Mouse (Mus musculus) hindbrain, embryonic 11.5 days (tissue): ENCODE measurements around the gene Clic4. TPM values are rescaled to one million over a fixed set of nuclear protein-coding genes. Genes with fewer than 3 reads are reported as not detected.

Experiments
- ATAC-seq: fragments of 200-750 bp; cut with Nextera tagmentation; 2 replicates; pipeline ENCODE4 v1.8.0; 2017; ENCODE audit warnings: mild to moderate bottlenecking, moderate TSS enrichment, moderate library complexity; ENCODE audit not compliant: low FRiP score
- DNase-seq: peaks from one replicate; pipeline ENCODE4 v3.0.0-alpha.2; 2015; ENCODE audit warnings: low spot score
- H3K27ac ChIP-seq: fragments of 300-500 bp; sonication (generic); 2 replicates; pipeline ENCODE4 v1.5.1; 2014; ENCODE audit warnings: mild to moderate bottlenecking, low read depth, low read length
- H3K27me3 ChIP-seq: fragments of 300-500 bp; sonication (generic); 2 replicates; pipeline ENCODE4 v1.6.1; 2014; ENCODE audit warnings: mild to moderate bottlenecking, low read length, moderate library complexity, mixed read lengths; ENCODE audit not compliant: control insufficient read depth, insufficient read depth
- H3K36me3 ChIP-seq: fragments of 300-500 bp; sonication (generic); 2 replicates; pipeline ENCODE4 v1.6.1; 2014; ENCODE audit warnings: mild to moderate bottlenecking, low read length, moderate library complexity, mixed read lengths; ENCODE audit not compliant: control insufficient read depth, insufficient read depth
- H3K4me1 ChIP-seq: fragments of 300-500 bp; sonication (generic); replicated peaks from 2 replicates; pipeline ENCODE4 v1.6.1; 2014; ENCODE audit warnings: low read length, mixed read lengths; ENCODE audit not compliant: control insufficient read depth, insufficient read depth
- H3K4me2 ChIP-seq: fragments of 300-500 bp; sonication (generic); replicated peaks from 2 replicates; pipeline ENCODE4 v1.6.1; 2014; ENCODE audit warnings: mild to moderate bottlenecking, low read depth, low read length
- H3K4me3 ChIP-seq: fragments of 300-500 bp; sonication (generic); 2 replicates; pipeline ENCODE4 v1.5.1; 2014; ENCODE audit warnings: low read depth, low read length
- H3K9ac ChIP-seq: fragments of 300-500 bp; sonication (generic); 2 replicates; pipeline ENCODE4 v1.6.1; 2014; ENCODE audit warnings: low read depth, low read length
- H3K9me3 ChIP-seq: fragments of 300-500 bp; sonication (generic); 2 replicates; pipeline ENCODE4 v1.6.1; 2016; ENCODE audit warnings: low read length; ENCODE audit not compliant: control insufficient read depth
- WGBS: fragments of 180-500 bp; shearing (Covaris S2); extraction: QIAGEN DNeasy Blood & Tissue Kit; methylation state at CpG from one replicate; pipeline ENCODE4 v1.1.7; 2014; 5-methylcytosine and 5-hydroxymethylcytosine counted together
- polyA plus RNA-seq: library from polyadenylated mRNA; unstranded; fragments of >200 nt; fragmentation: Nextera tagmentation; extraction: Ambion mirVana; gene quantifications from 2 replicates; pipeline ENCODE4 v1.2.1, GENCODE M21; 2014

Clic4 gene
- polyA plus RNA-seq: 109 and 147 TPM in 2 replicates

- Histone ChIP-seq H3K9me3 (no peaks in the 10 kb centered on the region), H3K27ac (peak within 1 kb of the TSS; percentile 97), H3K27me3 (peaks cover 3% of the 10 kb centered on the region; the same call in 1 of the 2 replicates), H3K36me3 (no peaks in the 10 kb centered on the region), H3K4me2 (peak within 1 kb of the TSS; percentile 81), H3K4me3 (peak within 1 kb of the TSS; percentile 91), H3K4me1 (peaks cover 12% of the 10 kb centered on the region; the same call in 1 of the 2 replicates), H3K9ac (peak within 1 kb of the TSS; percentile 84)
- ATAC-seq (peak; percentile 98), DNase-seq (peak; percentile 100)
- under 1% methylated on average over 44 of the region's 64 CpGs for WGBS
Measured at GRCm38 (mm10) chr4:135272640-135273306, at the start of gene Clic4. Clic4 (minus strand) TSS chr4:135272814.

- ATAC-seq: 0 out of 2 replicates have a peak, but pooled peaks have one; percentile 56
- Histone ChIP-seq H3K36me3 (peaks cover 20% of the 10 kb centered on the region), H3K4me3 (no peak overlapping the region), H3K27me3 (no peaks in the 10 kb centered on the region), H3K9ac (no peak overlapping the region), H3K4me2 (no peak overlapping the region), H3K27ac (no peak overlapping the region), H3K4me1 (no peaks in the 10 kb centered on the region), H3K9me3 (no peaks in the 10 kb centered on the region)
- DNase-seq: peak; percentile 86
- 26% methylated on average over 2 of the region's 2 CpGs for WGBS
Measured at GRCm38 (mm10) chr4:135317966-135318365, 45.4 kb upstream of the Clic4 start.

- Histone ChIP-seq H3K4me1 (0 out of 2 replicates have a peak, but pooled peaks cover 2% of the 10 kb centered on the region), H3K4me3 (no peak overlapping the region), H3K9me3 (no peaks in the 10 kb centered on the region), H3K36me3 (peaks cover 20% of the 10 kb centered on the region), H3K27ac (no peak overlapping the region), H3K27me3 (no peaks in the 10 kb centered on the region), H3K4me2 (no peak overlapping the region), H3K9ac (no peak overlapping the region)
- DNase-seq: no peak
- ATAC-seq: no peak
- 90% methylated on average over 4 of the region's 4 CpGs for WGBS
Measured at GRCm38 (mm10) chr4:135317539-135317938, 44.9 kb upstream of the Clic4 start.

DNA sequence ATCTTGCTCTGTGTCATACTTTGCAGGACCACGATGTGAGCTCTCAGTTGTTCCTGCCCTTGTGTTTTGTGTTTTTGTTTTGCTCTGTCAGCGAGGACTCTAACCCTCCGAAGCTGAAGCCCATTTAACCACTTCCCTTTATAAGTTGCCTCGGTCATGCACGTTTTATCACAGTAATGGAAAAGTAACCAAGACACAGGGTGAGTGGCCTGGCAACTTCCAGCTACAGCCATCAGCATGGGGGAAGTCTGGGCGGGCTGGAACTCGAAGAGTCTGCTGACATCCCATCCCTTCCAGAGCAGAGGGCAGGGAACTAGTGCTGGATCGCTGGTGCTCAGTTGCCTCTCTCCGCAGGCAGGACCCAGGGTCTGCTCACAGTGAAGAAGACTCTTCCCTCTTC is 42.7 kb upstream of the Clic4 start:
- WGBS: 94% methylated on average over 9 of the region's 9 CpGs
- DNase-seq (no peak), ATAC-seq (no peak)
- no peak overlapping the region for H3K9ac ChIP-seq
- H3K4me1 ChIP-seq: 0 out of 2 replicates have a peak, but pooled peaks cover 2% of the 10 kb centered on the region
- H3K27me3 ChIP-seq: no peaks in the 10 kb centered on the region
- H3K4me3 ChIP-seq: no peak overlapping the region
- no peaks in the 10 kb centered on the region for H3K9me3 ChIP-seq
- H3K4me2 ChIP-seq: no peak overlapping the region
- H3K27ac ChIP-seq: no peak overlapping the region
- H3K36me3 ChIP-seq: peaks cover 9% of the 10 kb centered on the region; the same call in 1 of the 2 replicates

DNA sequence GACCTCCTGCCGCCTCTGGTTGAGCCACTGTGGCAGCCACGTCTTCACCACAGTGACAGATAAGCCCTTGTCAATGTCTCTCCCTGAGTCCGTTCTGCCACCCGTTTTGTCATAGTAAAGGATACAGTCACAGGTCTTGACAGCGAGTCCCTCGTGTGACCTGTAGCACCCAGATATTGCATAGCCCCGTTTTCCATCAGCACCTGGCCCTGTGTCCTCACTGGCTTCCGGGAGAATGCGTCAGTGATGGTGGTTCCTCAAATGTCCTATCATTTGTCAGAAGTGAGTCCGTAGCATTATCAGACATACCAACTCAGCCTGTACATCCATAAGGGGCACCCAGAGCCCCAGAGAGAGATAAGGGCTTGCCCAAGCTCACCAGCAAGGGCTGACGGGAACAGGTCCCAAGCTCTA is 41.8 kb upstream of the Clic4 start:
- Histone ChIP-seq H3K4me3 (no peak overlapping the region), H3K9ac (no peak overlapping the region), H3K4me1 (0 out of 2 replicates have a peak, but pooled peaks cover 2% of the 10 kb centered on the region), H3K27me3 (no peaks in the 10 kb centered on the region), H3K36me3 (peaks cover 6% of the 10 kb centered on the region; the same call in 1 of the 2 replicates), H3K27ac (no peak overlapping the region), H3K9me3 (no peaks in the 10 kb centered on the region), H3K4me2 (no peak overlapping the region)
- WGBS: 88% methylated on average over 11 of the region's 11 CpGs
- ATAC-seq (no peak), DNase-seq (no peak)

- WGBS: 78% methylated on average over 9 of the region's 9 CpGs
Measured at GRCm38 (mm10) chr4:135313761-135314241, 41.2 kb upstream of the Clic4 start.

GRCm38 (mm10) chr4:135313111-135313691 is 40.6 kb upstream of the Clic4 start:
- ATAC-seq: no peak

More at GRCm38 (mm10) chr4:135313761-135314241, 41.2 kb upstream of the Clic4 start:
- no peaks in the 10 kb centered on the region for H3K9me3 ChIP-seq
- H3K36me3 ChIP-seq: peaks cover 6% of the 10 kb centered on the region; the same call in 1 of the 2 replicates
- no peaks in the 10 kb centered on the region for H3K27me3 ChIP-seq
- no peak overlapping the region for H3K27ac ChIP-seq
- no peak overlapping the region for H3K4me3 ChIP-seq
- DNase-seq (no peak), ATAC-seq (no peak)
- H3K4me2 ChIP-seq: no peak overlapping the region
- H3K9ac ChIP-seq: no peak overlapping the region
- H3K4me1 ChIP-seq: 0 out of 2 replicates have a peak, but pooled peaks cover 2% of the 10 kb centered on the region

GRCm38 (mm10) chr4:135312706-135313105 is 40.1 kb upstream of the Clic4 start:
- no peaks in the 10 kb centered on the region for H3K27me3 ChIP-seq
- H3K4me3 ChIP-seq: no peak overlapping the region
- no peak overlapping the region for H3K9ac ChIP-seq
- no peak overlapping the region for H3K4me2 ChIP-seq
- H3K27ac ChIP-seq: no peak overlapping the region
- H3K4me1 ChIP-seq: 0 out of 2 replicates have a peak, but pooled peaks cover 2% of the 10 kb centered on the region
- H3K36me3 ChIP-seq: peaks cover 6% of the 10 kb centered on the region; the same call in 1 of the 2 replicates
- ATAC-seq: no peak
- no peak for DNase-seq
- WGBS: 54% methylated on average over 4 of the region's 4 CpGs
- no peaks in the 10 kb centered on the region for H3K9me3 ChIP-seq

More at GRCm38 (mm10) chr4:135313111-135313691, 40.6 kb upstream of the Clic4 start:
- no peak for DNase-seq
- Histone ChIP-seq H3K4me1 (0 out of 2 replicates have a peak, but pooled peaks cover 2% of the 10 kb centered on the region), H3K27ac (no peak overlapping the region), H3K9me3 (no peaks in the 10 kb centered on the region), H3K27me3 (no peaks in the 10 kb centered on the region), H3K4me3 (no peak overlapping the region), H3K36me3 (peaks cover 6% of the 10 kb centered on the region; the same call in 1 of the 2 replicates), H3K9ac (no peak overlapping the region), H3K4me2 (no peak overlapping the region)
- WGBS: 68% methylated on average over 17 of the region's 17 CpGs
